Mouse (Mus musculus): ENCODE measurements around the gene Ptk6.

DNA sequence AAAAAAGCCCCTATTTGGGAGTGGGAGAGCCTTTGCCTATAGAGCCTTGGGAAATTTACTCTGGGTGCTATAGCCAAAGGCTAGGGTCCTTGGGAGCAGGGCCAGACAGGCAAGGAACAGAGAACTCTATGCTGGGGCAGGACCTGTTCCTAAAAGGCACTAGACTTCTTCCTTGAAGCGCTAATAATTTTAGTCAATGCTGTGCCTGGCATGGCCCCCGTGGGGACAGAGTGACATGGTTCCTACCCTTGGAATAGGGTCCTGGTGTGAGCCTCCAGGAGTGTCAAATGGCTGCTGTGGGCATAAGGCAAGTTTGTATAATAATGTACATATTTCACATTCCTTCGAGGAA is 39.7 kb upstream of the Ptk6 start:
- no peak for TF ChIP-seq MAFK (IDR thresholded peaks at IDR 0.05; ENCODE audit: insufficient read depth, low read depth, low read length)
- no peak for TF ChIP-seq HCFC1 (IDR thresholded peaks at IDR 0.05; ENCODE audit: borderline replicate concordance, insufficient read depth, low read length)

Data from ES-E14 (cell line).